Mouse (Mus musculus): Measurements from ENCODE around the gene Fam89b.
"Not testable (repeated sequence)": the region's sequence is repeated elsewhere in the genome, so short reads cannot be mapped to it uniquely, and the experiment has no call there.

The Fam89b gene

GRCm38 (mm10) chr19:5713255-5713654, 16.2 kb downstream of the Fam89b start:
- no peak for DNase-seq (ENCODE audit: low read depth, low spot score)

- DNase-seq (ENCODE audit: low read depth, low spot score): no peak
Observed at GRCm38 (mm10) chr19:5711907-5712460, 17.5 kb downstream of the Fam89b start.

GRCm38 (mm10) chr19:5711218-5711617, 18.2 kb downstream of the Fam89b start:
- peak; percentile 88 for DNase-seq (ENCODE audit: low read depth, low spot score)

GRCm38 (mm10) chr19:5710581-5710980, 18.9 kb downstream of the Fam89b start:
- no peak for DNase-seq (ENCODE audit: low read depth, low spot score)

- DNase-seq (ENCODE audit: low read depth, low spot score): no peak
Observed at GRCm38 (mm10) chr19:5710068-5710467, 19.4 kb downstream of the Fam89b start.

- peak; percentile 65 for DNase-seq (ENCODE audit: low read depth, low spot score)
Observed at GRCm38 (mm10) chr19:5704801-5705571, 24.5 kb downstream of the Fam89b start.

- DNase-seq (ENCODE audit: low read depth, low spot score): no peak
Observed at GRCm38 (mm10) chr19:5704163-5704800, 25.2 kb downstream of the Fam89b start, which contains the start of gene Kcnk7. Kcnk7 (plus strand) TSS chr19:5704367.

GRCm38 (mm10) chr19:5695849-5696462, 33.5 kb downstream of the Fam89b start:
- no peak for DNase-seq (ENCODE audit: low read depth, low spot score)

GRCm38 (mm10) chr19:5693801-5694200, 35.7 kb downstream of the Fam89b start:
- DNase-seq (ENCODE audit: low read depth, low spot score): no peak

- no peak for DNase-seq (ENCODE audit: low read depth, low spot score)
Observed at GRCm38 (mm10) chr19:5692913-5693396, 36.5 kb downstream of the Fam89b start.

GRCm38 (mm10) chr19:5692086-5692912, 37.2 kb downstream of the Fam89b start:
- no peak for DNase-seq (ENCODE audit: low read depth, low spot score)

GRCm38 (mm10) chr19:5691601-5692000, 37.9 kb downstream of the Fam89b start:
- no peak for DNase-seq (ENCODE audit: low read depth, low spot score)

- DNase-seq (ENCODE audit: low read depth, low spot score): no peak
Observed at GRCm38 (mm10) chr19:5690343-5690735, 39.1 kb downstream of the Fam89b start.

- DNase-seq (ENCODE audit: low read depth, low spot score): peak; percentile 94
Observed at GRCm38 (mm10) chr19:5689565-5690342, 39.7 kb downstream of the Fam89b start.

- no peak for DNase-seq (ENCODE audit: low read depth, low spot score)
Observed at GRCm38 (mm10) chr19:5689088-5689428, 40.4 kb downstream of the Fam89b start.

GRCm38 (mm10) chr19:5688200-5689087, 41.0 kb downstream of the Fam89b start, which contains the start of the genes Map3k11 and Pcnx3:
Map3k11 (plus strand) TSS chr19:5688742.
Pcnx3 (minus strand) TSS chr19:5688908.
- peak; percentile 100 for DNase-seq (ENCODE audit: low read depth, low spot score)

GRCm38 (mm10) chr19:5687738-5688137, 41.7 kb downstream of the Fam89b start:
- DNase-seq (ENCODE audit: low read depth, low spot score): peak; percentile 56

GRCm38 (mm10) chr19:5686954-5687353, 42.5 kb downstream of the Fam89b start:
- DNase-seq (ENCODE audit: low read depth, low spot score): not testable (repeated sequence)

GRCm38 (mm10) chr19:5686437-5686836, 43.0 kb downstream of the Fam89b start:
- DNase-seq (ENCODE audit: low read depth, low spot score): no peak

All from 3T3-L1 (cell line).